Mouse (Mus musculus) limb, embryonic 13.5 days (tissue): ENCODE measurements around the gene Eml2. TPM values are rescaled to one million over a fixed set of nuclear protein-coding genes. Genes with fewer than 3 reads are reported as not detected.

Experiments
- ATAC-seq: fragments of 200-750 bp; cut with Nextera tagmentation; 2 replicates; pipeline ENCODE4 v1.8.0; 2017; ENCODE audit warnings: low read depth, moderate number of reproducible peaks, moderate TSS enrichment; ENCODE audit not compliant: low FRiP score
- H3K27ac ChIP-seq: fragments of 300-500 bp; sonication (generic); 2 replicates; pipeline ENCODE4 v1.5.1; 2015; ENCODE audit warnings: inconsistent platforms, mild to moderate bottlenecking, moderate library complexity
- H3K27me3 ChIP-seq: fragments of 300-500 bp; sonication (generic); 2 replicates; pipeline ENCODE4 v1.6.1; 2015; ENCODE audit warnings: mild to moderate bottlenecking, inconsistent platforms
- H3K36me3 ChIP-seq: fragments of 300-500 bp; sonication (generic); 2 replicates; pipeline ENCODE4 v1.6.1; 2015; ENCODE audit warnings: inconsistent platforms, mild to moderate bottlenecking, moderate library complexity
- H3K4me1 ChIP-seq: fragments of 300-500 bp; sonication (generic); 2 replicates; pipeline ENCODE4 v1.6.1; 2015; ENCODE audit warnings: inconsistent platforms
- H3K4me2 ChIP-seq: fragments of 300-500 bp; sonication (generic); replicated peaks from 2 replicates; pipeline ENCODE4 v1.6.1; 2015; ENCODE audit warnings: inconsistent platforms, mild to moderate bottlenecking, moderate library complexity
- H3K4me3 ChIP-seq: fragments of 300-500 bp; sonication (generic); 2 replicates; pipeline ENCODE4 v1.5.1; 2015; ENCODE audit warnings: moderate library complexity, mild to moderate bottlenecking, inconsistent platforms
- H3K9ac ChIP-seq: fragments of 300-500 bp; sonication (generic); 2 replicates; pipeline ENCODE4 v1.6.1; 2015; ENCODE audit warnings: mild to moderate bottlenecking, inconsistent platforms
- H3K9me3 ChIP-seq: fragments of 300-500 bp; sonication (generic); 2 replicates; pipeline ENCODE4 v1.6.1; 2016; ENCODE audit warnings: inconsistent platforms
- WGBS: fragments of 180-500 bp; shearing (Covaris S2); methylation state at CpG from one replicate; pipeline ENCODE4 v1.1.7; 2015; 5-methylcytosine and 5-hydroxymethylcytosine counted together
- polyA plus RNA-seq: library from polyadenylated mRNA; unstranded; fragments of >200 nt; fragmentation: Nextera tagmentation; extraction: Ambion mirVana; gene quantifications from 2 replicates; pipeline ENCODE4 v1.2.1, GENCODE M21; 2015

Eml2 gene
- 5.2 and 5.5 TPM in 2 replicates for polyA plus RNA-seq

DNA sequence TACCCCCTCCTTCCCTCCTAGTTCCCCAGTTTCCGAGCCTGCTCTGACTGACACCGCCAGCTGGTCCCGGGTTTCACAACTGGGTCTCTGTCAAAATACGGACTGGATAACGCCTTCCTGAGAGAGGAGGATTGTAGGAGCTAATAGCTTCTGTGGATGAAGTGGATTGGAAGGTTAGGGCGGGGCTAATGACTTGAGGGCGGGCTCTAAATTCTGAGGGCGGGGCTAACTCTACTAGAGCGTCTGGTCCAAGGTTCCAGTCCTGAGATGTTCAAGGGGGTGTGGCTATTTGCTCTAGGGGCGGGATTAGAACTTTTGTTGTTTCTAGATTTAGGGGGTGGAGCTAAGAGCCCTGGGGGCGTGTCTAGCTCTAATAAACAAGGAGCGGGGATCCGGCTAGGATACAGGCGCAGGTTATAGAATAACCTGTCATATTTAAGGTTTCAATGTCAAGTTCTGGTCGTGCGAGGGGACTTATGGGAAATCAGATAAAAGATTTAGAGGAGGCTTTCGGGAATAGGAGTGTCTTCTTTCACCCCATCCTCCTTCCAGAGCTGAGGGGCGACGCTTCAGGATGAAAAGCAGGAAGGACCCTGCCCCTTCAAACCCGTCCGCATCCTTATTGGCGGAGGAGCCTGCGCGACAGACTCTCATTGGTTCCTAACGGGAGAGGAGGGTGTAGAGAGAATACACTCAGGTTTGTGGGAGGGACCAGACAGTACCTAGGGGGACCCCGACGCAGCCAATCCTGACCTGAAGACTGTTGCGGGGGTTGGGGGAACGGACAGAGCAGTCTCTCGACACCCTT is at the start of gene Eml2:
Gene Eml2, plus strand, starts transcription at position 714 of the 808 bp plus-strand sequence.
- H3K9me3 ChIP-seq: peaks cover 7% of the 10 kb centered on the region
- peak; percentile 37; the same call in 1 of the 2 replicates for ATAC-seq
- H3K27me3 ChIP-seq: peaks cover 73% of the 10 kb centered on the region
- WGBS: 1% methylated on average over 30 of the region's 30 CpGs
- H3K9ac ChIP-seq: peak within 1 kb of the TSS; percentile 55
- H3K4me1 ChIP-seq: peaks cover 21% of the 10 kb centered on the region
- H3K36me3 ChIP-seq: no peaks in the 10 kb centered on the region
- H3K27ac ChIP-seq: no peak within 1 kb of the TSS
- peak within 1 kb of the TSS; percentile 60 for H3K4me2 ChIP-seq
- H3K4me3 ChIP-seq: peak within 1 kb of the TSS; percentile 37

DNA sequence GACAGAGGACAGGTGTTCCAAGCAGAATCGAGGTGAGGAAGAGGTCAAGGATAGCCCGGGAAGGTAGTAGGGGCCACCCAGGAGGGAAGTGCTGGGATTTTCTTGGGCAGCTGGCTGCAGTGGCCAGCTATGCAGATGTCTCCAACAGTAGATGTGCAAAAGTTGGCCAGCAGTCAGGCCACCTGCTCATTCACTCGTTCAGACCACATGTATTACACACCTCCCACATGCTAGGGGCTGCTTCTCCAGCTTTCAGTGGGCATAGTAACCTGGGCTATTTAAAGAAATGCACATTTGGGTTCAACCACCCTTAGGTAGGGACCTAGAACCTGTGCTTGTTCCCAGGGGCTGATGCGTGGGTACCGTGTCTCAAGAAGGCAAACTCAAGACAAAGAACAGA is 48.5 kb upstream of the Eml2 start:
- no peak overlapping the region for H3K9ac ChIP-seq
- ATAC-seq: no peak
- peaks cover 24% of the 10 kb centered on the region for H3K36me3 ChIP-seq
- H3K4me1 ChIP-seq: peaks cover 13% of the 10 kb centered on the region
- H3K9me3 ChIP-seq: no peaks in the 10 kb centered on the region
- no peak overlapping the region for H3K4me2 ChIP-seq
- no peak overlapping the region for H3K27ac ChIP-seq
- no peak overlapping the region for H3K4me3 ChIP-seq
- 84% methylated on average over 5 of the region's 5 CpGs for WGBS
- H3K27me3 ChIP-seq: no peaks in the 10 kb centered on the region

DNA sequence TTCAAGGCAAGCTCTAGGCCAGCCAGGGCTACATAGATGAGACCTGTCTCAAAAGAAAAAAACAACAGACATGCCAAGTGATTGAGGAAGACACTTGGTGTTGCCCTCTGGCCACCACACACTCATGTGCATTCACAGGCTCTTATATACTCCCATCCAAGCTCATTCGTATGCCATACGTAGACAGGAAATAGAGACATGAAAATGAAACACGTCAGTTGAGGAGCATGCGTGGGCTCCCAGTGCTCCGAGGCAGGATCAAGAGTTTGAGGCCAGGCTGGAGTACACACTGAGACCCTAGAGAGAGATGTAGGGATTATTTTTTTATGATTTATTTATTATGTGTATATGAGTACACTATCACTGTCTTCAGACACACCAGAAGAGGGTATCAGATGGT is 46.8 kb upstream of the Eml2 start:
- Histone ChIP-seq H3K9me3 (no peaks in the 10 kb centered on the region), H3K27ac (no peak overlapping the region), H3K4me3 (no peak overlapping the region), H3K9ac (no peak overlapping the region), H3K27me3 (no peaks in the 10 kb centered on the region), H3K36me3 (peaks cover 24% of the 10 kb centered on the region), H3K4me2 (no peak overlapping the region), H3K4me1 (peaks cover 13% of the 10 kb centered on the region)
- 93% methylated on average over 5 of the region's 5 CpGs for WGBS
- no peak for ATAC-seq

DNA sequence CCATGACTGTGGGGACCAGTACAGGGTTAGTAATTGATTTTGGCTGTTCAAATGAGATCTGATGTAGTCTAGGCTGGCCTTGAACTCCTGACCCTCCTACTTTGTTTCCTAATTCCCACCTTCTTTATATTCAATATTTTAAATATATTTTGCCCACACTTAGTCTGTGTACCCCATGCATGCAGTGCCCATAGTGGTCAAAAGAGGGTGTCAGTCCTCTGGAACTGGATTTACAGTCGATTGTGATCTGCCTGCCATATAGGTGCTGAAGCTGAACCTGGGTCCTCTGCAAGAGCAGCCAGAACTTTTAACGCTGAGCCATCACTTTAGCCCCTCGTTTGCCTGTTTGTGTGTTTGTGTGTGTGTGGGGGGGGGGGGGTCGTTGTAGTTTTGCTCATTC is 45.6 kb upstream of the Eml2 start:
- Histone ChIP-seq H3K4me1 (peaks cover 13% of the 10 kb centered on the region), H3K27me3 (no peaks in the 10 kb centered on the region), H3K4me2 (peak overlapping the region; percentile 71), H3K4me3 (peak overlapping the region; percentile 48), H3K36me3 (peaks cover 30% of the 10 kb centered on the region), H3K9ac (peak overlapping the region; percentile 31; the same call in 1 of the 2 replicates), H3K9me3 (no peaks in the 10 kb centered on the region), H3K27ac (peak overlapping the region; percentile 89; the same call in 1 of the 2 replicates)
- no peak for ATAC-seq
- WGBS: 22% methylated on average over 4 of the region's 4 CpGs

DNA sequence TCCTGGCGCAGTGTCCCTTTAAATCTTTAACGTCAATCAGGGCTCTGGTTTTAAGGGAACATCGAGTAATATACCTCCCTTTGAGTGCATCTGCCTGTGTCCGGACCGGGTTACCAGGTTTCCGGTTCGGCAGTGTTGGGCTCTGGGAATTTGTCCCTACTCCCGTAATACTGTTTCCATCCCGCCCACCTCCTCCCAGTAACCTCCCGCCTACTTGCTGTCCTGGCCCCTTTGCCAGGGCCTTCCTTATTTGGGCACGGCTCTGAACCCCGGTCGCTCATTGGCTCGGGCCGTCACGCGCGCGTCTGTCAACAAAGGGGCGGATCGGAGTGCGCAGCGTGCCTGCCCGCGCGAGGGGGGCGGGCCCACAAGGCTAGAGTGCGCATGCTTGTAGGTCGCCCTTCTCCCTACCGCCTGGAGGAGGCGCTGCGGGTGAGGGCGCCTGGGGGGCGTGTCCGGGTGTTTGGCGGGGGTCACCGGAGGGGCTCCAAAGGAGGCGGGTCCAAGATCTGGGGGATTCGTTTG is 44.8 kb upstream of the Eml2 start:
- ATAC-seq: peak; percentile 99
- H3K36me3 ChIP-seq: peaks cover 37% of the 10 kb centered on the region
- peak overlapping the region; percentile 71 for H3K4me2 ChIP-seq
- under 1% methylated on average over 39 of the region's 39 CpGs for WGBS
- peak overlapping the region; percentile 61 for H3K9ac ChIP-seq
- peak overlapping the region; percentile 48 for H3K4me3 ChIP-seq
- H3K4me1 ChIP-seq: peaks cover 13% of the 10 kb centered on the region
- no peaks in the 10 kb centered on the region for H3K27me3 ChIP-seq
- peak overlapping the region; percentile 89 for H3K27ac ChIP-seq
- H3K9me3 ChIP-seq: no peaks in the 10 kb centered on the region

DNA sequence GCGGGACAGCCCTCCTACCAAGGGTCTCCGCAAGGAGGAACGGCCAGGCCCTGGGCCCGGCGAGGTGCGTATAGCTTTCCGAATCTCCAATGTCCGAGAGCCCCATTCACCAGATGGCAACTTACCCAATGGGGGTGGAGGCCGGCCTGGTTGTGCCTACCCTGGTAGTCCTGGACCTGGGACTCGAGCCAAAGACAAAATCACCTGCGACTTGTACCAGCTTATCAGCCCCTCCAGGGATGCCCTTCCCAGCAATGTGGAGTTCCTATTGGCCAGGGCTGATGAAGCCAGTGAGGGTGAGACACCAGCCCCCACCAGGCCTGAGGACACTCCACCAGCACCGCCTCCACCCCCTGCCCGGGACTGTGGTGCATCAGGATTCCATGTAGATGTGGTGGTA is 40.1 kb upstream of the Eml2 start:
- no peak overlapping the region for H3K4me2 ChIP-seq
- WGBS: 93% methylated on average over 13 of the region's 13 CpGs
- ATAC-seq: no peak
- no peaks in the 10 kb centered on the region for H3K27me3 ChIP-seq
- H3K9me3 ChIP-seq: no peaks in the 10 kb centered on the region
- H3K4me3 ChIP-seq: no peak overlapping the region
- peaks cover 5% of the 10 kb centered on the region for H3K4me1 ChIP-seq
- H3K27ac ChIP-seq: no peak overlapping the region
- peaks cover 61% of the 10 kb centered on the region for H3K36me3 ChIP-seq
- H3K9ac ChIP-seq: no peak overlapping the region

DNA sequence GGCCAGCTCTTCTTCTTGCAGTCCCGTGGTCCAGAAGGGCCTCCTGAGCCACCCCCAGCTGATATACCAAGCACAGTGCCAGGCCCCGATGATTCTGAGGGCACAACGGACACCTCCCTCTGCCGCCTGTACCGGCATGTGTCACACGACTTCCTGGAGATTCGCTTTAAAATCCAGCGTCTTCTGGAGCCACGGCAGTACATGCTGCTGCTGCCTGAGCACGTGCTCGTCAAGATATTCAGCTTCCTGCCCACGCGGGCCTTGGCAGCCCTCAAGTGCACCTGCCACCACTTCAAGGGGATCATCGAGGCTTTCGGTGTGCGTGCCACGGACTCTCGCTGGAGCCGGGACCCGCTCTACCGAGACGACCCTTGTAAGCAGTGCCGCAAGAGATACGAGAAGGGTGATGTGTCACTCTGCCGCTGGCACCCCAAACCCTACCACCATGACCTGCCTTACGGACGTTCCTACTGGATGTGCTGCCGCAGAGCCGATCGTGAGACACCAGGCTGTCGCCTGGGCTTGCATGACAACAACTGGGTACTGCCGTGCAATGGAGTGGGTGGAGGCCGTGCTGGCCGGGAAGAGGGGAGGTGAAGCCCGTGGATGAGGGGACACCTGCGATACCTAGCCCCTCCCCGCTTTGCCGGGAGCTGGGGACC is 39.4 kb upstream of the Eml2 start:
- Histone ChIP-seq H3K4me1 (peaks cover 4% of the 10 kb centered on the region), H3K27ac (no peak overlapping the region), H3K9ac (no peak overlapping the region), H3K36me3 (peaks cover 65% of the 10 kb centered on the region), H3K27me3 (no peaks in the 10 kb centered on the region), H3K4me2 (no peak overlapping the region), H3K4me3 (no peak overlapping the region), H3K9me3 (no peaks in the 10 kb centered on the region)
- no peak for ATAC-seq
- 91% methylated on average over 38 of the region's 38 CpGs for WGBS

DNA sequence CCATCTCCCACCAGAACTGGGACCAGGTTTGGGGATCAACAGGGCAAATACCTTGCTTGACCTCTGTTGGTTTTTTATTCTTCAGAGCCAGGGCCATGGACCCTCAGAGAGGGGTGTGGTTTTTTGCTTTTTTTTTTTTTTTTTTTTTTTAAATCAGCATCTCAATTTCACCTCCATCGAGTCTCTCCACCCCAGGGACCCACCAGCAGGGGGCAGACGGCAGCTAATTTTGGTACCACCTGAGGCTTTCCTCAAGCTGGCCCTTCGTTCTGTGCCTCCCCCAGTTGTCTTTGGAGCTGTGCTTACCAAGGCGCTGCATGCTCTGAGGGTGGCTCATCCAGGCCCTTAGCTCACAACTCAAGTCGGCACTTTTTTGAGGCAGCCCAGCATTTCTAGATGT is 38.8 kb upstream of the Eml2 start:
- Histone ChIP-seq H3K4me1 (no peaks in the 10 kb centered on the region), H3K4me2 (no peak overlapping the region), H3K9me3 (no peaks in the 10 kb centered on the region), H3K4me3 (no peak overlapping the region), H3K9ac (no peak overlapping the region), H3K36me3 (peaks cover 68% of the 10 kb centered on the region), H3K27ac (no peak overlapping the region), H3K27me3 (no peaks in the 10 kb centered on the region)
- no peak for ATAC-seq
- 45% methylated on average over 5 of the region's 5 CpGs for WGBS

DNA sequence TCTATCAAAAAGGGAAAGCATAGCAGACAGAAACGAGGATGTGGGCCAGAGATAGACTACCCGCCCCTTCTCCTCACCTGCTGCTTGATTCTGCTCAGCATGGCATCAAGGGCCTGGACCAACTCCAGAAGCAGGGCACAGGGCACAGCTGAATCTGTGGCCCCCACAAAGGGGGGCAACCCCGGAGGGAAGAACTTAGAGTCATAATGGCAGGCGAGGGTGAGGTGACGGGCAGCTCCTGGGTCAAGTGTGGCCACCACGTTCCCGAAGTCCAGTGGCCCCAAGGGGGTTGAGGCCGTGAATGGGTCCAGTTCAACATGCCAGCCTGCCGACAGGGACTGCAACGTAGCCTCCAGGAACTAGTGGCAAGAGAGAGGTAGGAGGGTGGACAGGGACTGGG is 29.4 kb upstream of the Eml2 start:
- Histone ChIP-seq H3K9me3 (no peaks in the 10 kb centered on the region), H3K4me1 (peaks cover 29% of the 10 kb centered on the region), H3K4me2 (no peak overlapping the region), H3K9ac (no peak overlapping the region), H3K4me3 (no peak overlapping the region), H3K36me3 (peaks cover 25% of the 10 kb centered on the region), H3K27ac (no peak overlapping the region), H3K27me3 (no peaks in the 10 kb centered on the region)
- ATAC-seq: no peak
- WGBS: 88% methylated on average over 10 of the region's 10 CpGs

DNA sequence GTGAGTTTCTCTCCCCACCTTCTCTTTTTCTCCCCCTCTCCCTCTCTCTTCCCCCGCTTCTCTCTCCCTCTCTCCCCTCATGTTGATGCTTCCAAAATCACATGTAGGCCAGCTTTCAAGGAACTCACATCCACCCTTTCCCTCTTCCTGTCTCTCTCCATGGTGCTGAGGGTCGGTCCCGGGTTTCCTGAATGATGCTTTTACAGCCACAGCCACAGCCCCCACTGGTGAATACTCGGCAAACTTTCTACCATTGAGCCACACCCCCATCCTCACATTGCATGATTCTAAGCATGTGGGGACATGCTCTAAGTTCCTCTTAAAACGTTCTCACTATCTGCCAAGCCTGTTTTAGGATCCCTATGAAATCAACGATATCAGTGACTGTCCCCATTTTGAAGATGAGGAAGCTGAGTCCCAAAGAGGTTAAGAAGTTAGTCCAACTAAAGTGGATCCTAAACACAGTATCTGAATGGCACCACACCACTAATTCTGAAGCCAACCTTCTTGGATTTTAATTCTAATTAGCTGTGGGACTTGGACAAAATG is 28.6 kb upstream of the Eml2 start:
- Histone ChIP-seq H3K27ac (no peak overlapping the region), H3K9me3 (no peaks in the 10 kb centered on the region), H3K4me1 (peaks cover 29% of the 10 kb centered on the region), H3K27me3 (no peaks in the 10 kb centered on the region), H3K4me3 (peak overlapping the region; percentile 81; the same call in 1 of the 2 replicates), H3K36me3 (peaks cover 27% of the 10 kb centered on the region), H3K4me2 (peak overlapping the region; percentile 83), H3K9ac (no peak overlapping the region)
- no peak for ATAC-seq
- 39% methylated on average over 6 of the region's 6 CpGs for whole genome bisulfite sequencing

DNA sequence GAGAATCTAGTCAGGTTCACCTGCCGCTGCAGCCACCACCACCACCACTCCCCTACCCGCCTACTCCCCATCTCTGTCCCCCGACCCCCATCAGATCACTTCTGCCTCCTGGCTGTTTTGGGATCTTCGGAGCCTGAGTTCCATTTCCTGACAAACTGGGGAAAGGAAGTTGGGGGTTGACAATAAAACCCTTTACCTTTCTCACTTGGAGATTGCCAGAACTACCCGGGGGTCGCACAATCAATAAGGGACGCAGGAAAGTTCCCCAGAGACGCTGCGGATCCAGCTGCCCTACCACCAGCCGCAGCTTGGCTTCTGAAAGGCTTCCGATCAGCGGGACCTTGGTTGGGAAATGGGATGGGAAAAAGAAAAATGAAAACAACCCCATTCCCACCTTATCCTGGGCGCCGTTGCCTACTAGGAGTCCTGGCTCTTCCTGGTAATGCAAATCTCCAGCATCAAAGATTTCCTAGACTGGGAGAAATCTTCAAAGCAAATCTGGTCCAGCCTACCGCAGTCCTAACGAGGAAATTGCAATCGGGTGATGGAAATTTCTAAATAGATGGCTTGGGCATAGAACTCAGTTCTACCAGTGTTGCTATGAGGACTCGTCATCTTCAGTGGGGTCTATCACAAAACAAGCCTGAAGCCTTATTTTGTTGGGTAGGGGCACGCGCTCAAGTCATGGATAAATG is 27.9 kb upstream of the Eml2 start:
- peaks cover 31% of the 10 kb centered on the region for H3K36me3 ChIP-seq
- H3K4me1 ChIP-seq: peaks cover 29% of the 10 kb centered on the region
- no peaks in the 10 kb centered on the region for H3K9me3 ChIP-seq
- ATAC-seq: no peak
- H3K9ac ChIP-seq: peak overlapping the region; percentile 67
- peak overlapping the region; percentile 67; the same call in 1 of the 2 replicates for H3K27ac ChIP-seq
- WGBS: 12% methylated on average over 20 of the region's 20 CpGs
- peak overlapping the region; percentile 81 for H3K4me3 ChIP-seq
- H3K4me2 ChIP-seq: peak overlapping the region; percentile 83
- no peaks in the 10 kb centered on the region for H3K27me3 ChIP-seq
